ENCODE assay signal across 8 mouse cellular contexts in genomic region chr5:8622071-8622595, GRCm38 (mm10). TPM values are rescaled to one million over a fixed set of nuclear protein-coding genes. Genes with fewer than 3 reads are reported as not detected.
DNase-seq lines count a peak whose midpoint lies in the region; ATAC-seq lines count a peak whose summit lies in the region.

No protein-coding gene starts in this region.

- ATAC-seq in megakaryocyte progenitor cell, adult 5-6 weeks (replicated peaks; ENCODE audit: poor library complexity), result peak; percentile 66

- intact Hi-C loops in left cerebral cortex, postnatal 25 days (cut with DNase I), result loop anchor here (1.0 to 2.0 kb wide), 2 partner anchors 273 to 375 kb away; partner anchors contain the start of gene Crot

- DNase-seq in adrenal gland, postnatal 25 days, result peak; percentile 67
- DNase-seq in embryo, embryonic 11.5 days (ENCODE audit: low read depth, low spot score), result peak; percentile 14
- peak; percentile 40 to 57 for DNase-seq in heart, adult 18-20 months
- peak; percentile 19 for DNase-seq in kidney, adult 11 months
- DNase-seq in left cerebral cortex, postnatal 25 days (ENCODE audit: low spot score in 2 of 2), result peak; percentile 70 to 81
- peak; percentile 71 to 76 for DNase-seq in right cerebral cortex, postnatal 10 days (ENCODE audit: low spot score in 2 of 2)
- DNase-seq in adipocyte (ENCODE audit: low spot score), result no peak

RNA-seq across cellular contexts. Expression of gene Rundc3b, which starts 0.6 kb away (rescaled TPM):
- total RNA-seq in adrenal gland, postnatal 25 days (2021), result 4.9 and 6.4 TPM in 2 replicates
- total RNA-seq in heart, adult 18-20 months (2021), result under 1 TPM; 0.20 to 0.46 TPM
- 10 to 100 TPM; 34.5 to 36.1 TPM for total RNA-seq in left cerebral cortex, postnatal 25 days (2021)
- total RNA-seq in megakaryocyte progenitor cell, adult 5-6 weeks (2015), result 0.42 and 1.5 TPM in 2 replicates
- 0.17 and 0.81 TPM in 2 replicates for total RNA-seq in megakaryocyte progenitor cell, adult 5-6 weeks (2017)

RNA-seq across cellular contexts. Expression of gene Abcb1a, which starts 37.7 kb away (rescaled TPM):
- total RNA-seq in adrenal gland, postnatal 25 days (2021), result 48.1 and 56.1 TPM in 2 replicates
- total RNA-seq in heart, adult 18-20 months (2021), result 1 to 10 TPM; 7.2 to 7.4 TPM
- 10 to 100 TPM; 17.5 to 20.3 TPM for total RNA-seq in left cerebral cortex, postnatal 25 days (2021)
- not detected in 2 replicates for total RNA-seq in megakaryocyte progenitor cell, adult 5-6 weeks (2015)
- total RNA-seq in megakaryocyte progenitor cell, adult 5-6 weeks (2017), result 0.17 and 0.34 TPM in 2 replicates

Comparison
In these comparisons a context has a peak if more than half of its experiments do, and no peak if none do; other contexts are left out.
1. RNA of gene Abcb1a, which starts 37.7 kb away (total RNA-seq): 48.1 to 56.1 TPM in adrenal gland, postnatal 25 days, 17.5 to 20.3 TPM in left cerebral cortex, postnatal 25 days and 7.2 to 7.4 TPM in heart, adult 18-20 months; 0.17 to 0.34 TPM in megakaryocyte progenitor cell, adult 5-6 weeks; every median in the first group is over 4 times any median in the second.